In the genomic region with DNA sequence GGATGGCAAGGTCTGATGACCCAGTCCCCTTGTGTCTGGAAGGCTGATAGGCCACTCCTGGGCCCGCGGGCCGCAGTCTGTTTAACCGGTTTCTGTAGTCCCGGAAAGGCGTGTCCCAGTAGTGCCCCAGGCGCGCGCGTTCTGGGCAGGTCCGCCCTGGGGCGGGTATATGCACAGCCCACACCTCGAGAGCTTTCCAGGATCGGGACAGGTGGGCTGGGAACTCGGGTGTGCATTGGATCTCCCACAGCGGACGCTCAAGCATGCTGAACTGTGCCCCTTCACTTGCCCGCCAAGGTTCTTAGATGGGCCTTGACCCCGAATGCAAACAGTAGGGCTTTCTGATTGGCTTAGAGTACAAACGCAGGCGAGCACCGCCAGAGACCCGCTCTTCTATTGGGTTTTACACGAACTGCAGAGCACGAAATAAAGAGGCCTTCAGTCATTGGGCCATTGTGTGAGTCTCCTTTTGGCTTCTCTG, we compare ENCODE assay signal across 8 mouse cellular contexts. TPM values are rescaled to one million over a fixed set of nuclear protein-coding genes. Genes with fewer than 3 reads are reported as not detected.
DNase-seq lines count a peak whose midpoint lies in the region; ATAC-seq and TF ChIP-seq lines count a peak whose summit lies in the region.

No protein-coding gene starts in this region.

- no peaks in the 10 kb centered on the region for H3K27me3 ChIP-seq in embryonic facial prominence, embryonic 15.5 days
- H3K27me3 ChIP-seq in intestine, embryonic 14.5 days (replicated peaks; ENCODE audit: control insufficient read depth, insufficient read depth, low read length) = no peaks in the 10 kb centered on the region
- no peaks in the 10 kb centered on the region for H3K27me3 ChIP-seq in lung, postnatal 0 days (replicated peaks; ENCODE audit: insufficient read depth, low read length)

- no peaks in the 10 kb centered on the region for H3K36me3 ChIP-seq in embryonic facial prominence, embryonic 15.5 days
- H3K36me3 ChIP-seq in intestine, embryonic 14.5 days (ENCODE audit: control insufficient read depth, insufficient read depth, low read length) = no peaks in the 10 kb centered on the region
- no peaks in the 10 kb centered on the region for H3K36me3 ChIP-seq in lung, postnatal 0 days (ENCODE audit: insufficient read depth, low read length)

- peak overlapping the region; percentile 74 for H3K4me2 ChIP-seq in embryonic facial prominence, embryonic 15.5 days (replicated peaks)
- H3K4me2 ChIP-seq in intestine, embryonic 14.5 days (ENCODE audit: low read length) = peak overlapping the region; percentile 85
- H3K4me2 ChIP-seq in lung, postnatal 0 days (replicated peaks; ENCODE audit: low read depth, low read length) = peak overlapping the region; percentile 61

- H3K4me1 ChIP-seq in embryonic facial prominence, embryonic 15.5 days = peaks cover 14% of the 10 kb centered on the region
- H3K4me1 ChIP-seq in intestine, embryonic 14.5 days (replicated peaks; ENCODE audit: control insufficient read depth, insufficient read depth, low read length) = peaks cover 11% of the 10 kb centered on the region
- H3K4me1 ChIP-seq in lung, postnatal 0 days (ENCODE audit: insufficient read depth, low read depth, low read length) = peaks cover 5% of the 10 kb centered on the region; the same call in 1 of the 2 replicates

- peak overlapping the region; percentile 98 for H3K27ac ChIP-seq in embryonic facial prominence, embryonic 15.5 days (replicated peaks)
- peak overlapping the region; percentile 100 for H3K27ac ChIP-seq in intestine, embryonic 14.5 days (ENCODE audit: low read depth)
- H3K27ac ChIP-seq in lung, postnatal 0 days (ENCODE audit: low read length) = peak overlapping the region; percentile 97

- WGBS in embryonic facial prominence, embryonic 15.5 days = under 1% methylated on average over 25 of the region's 25 CpGs
- under 1% methylated on average over 25 of the region's 25 CpGs for WGBS in intestine, embryonic 14.5 days
- WGBS in lung, postnatal 0 days = under 1% methylated on average over 25 of the region's 25 CpGs

- no peak for TF ChIP-seq EP300 in lung, postnatal 0 days (IDR thresholded peaks at IDR 0.05)

- peak; percentile 87 for ATAC-seq in frontal cortex, adult (ENCODE audit: low TSS enrichment)
- peak; percentile 81 for ATAC-seq in embryonic facial prominence, embryonic 15.5 days (ENCODE audit: insufficient number of reproducible peaks, low FRiP score, low TSS enrichment, low read depth)
- ATAC-seq in intestine, embryonic 14.5 days (replicated peaks; ENCODE audit: low FRiP score, low TSS enrichment, low read depth) = peak; percentile 83
- peak; percentile 75 for ATAC-seq in lung, postnatal 0 days

- H3K9me3 ChIP-seq in embryonic facial prominence, embryonic 15.5 days (replicated peaks) = no peaks in the 10 kb centered on the region
- H3K9me3 ChIP-seq in intestine, embryonic 14.5 days (ENCODE audit: control insufficient read depth, low read length) = no peaks in the 10 kb centered on the region
- no peaks in the 10 kb centered on the region for H3K9me3 ChIP-seq in lung, postnatal 0 days (ENCODE audit: low read length)

- DNase-seq in frontal cortex, postnatal 25 days (ENCODE audit: low spot score in 2 of 2) = no peak
- DNase-seq in ES-CJ7 (ENCODE audit: low read depth, low spot score) = peak; percentile 98
- peak; percentile 92 for DNase-seq in intestine, embryonic 14.5 days (ENCODE audit: low spot score)
- peak; percentile 94 for DNase-seq in lung, postnatal 0 days (ENCODE audit: low spot score)
- DNase-seq in spleen, adult 18-20 months = peak; percentile 71 to 78
- no peak for DNase-seq in cerebellum, adult 11 months

- no peak for TF ChIP-seq CTCF in lung, postnatal 0 days (IDR thresholded peaks at IDR 0.05)

- peak overlapping the region; percentile 69 for H3K9ac ChIP-seq in embryonic facial prominence, embryonic 15.5 days
- H3K9ac ChIP-seq in intestine, embryonic 14.5 days (ENCODE audit: low read length) = peak overlapping the region; percentile 96
- H3K9ac ChIP-seq in lung, postnatal 0 days (replicated peaks; ENCODE audit: low read depth) = peak overlapping the region; percentile 97; the same call in 1 of the 2 replicates

- peak overlapping the region; percentile 74 for H3K4me3 ChIP-seq in embryonic facial prominence, embryonic 15.5 days (replicated peaks)
- peak overlapping the region; percentile 79 for H3K4me3 ChIP-seq in intestine, embryonic 14.5 days (ENCODE audit: low read depth, low read length)
- peak overlapping the region; percentile 95 for H3K4me3 ChIP-seq in lung, postnatal 0 days (ENCODE audit: low read depth, low read length)

RNA-seq across cellular contexts. Expression of a gene that starts 0.4 kb away (rescaled TPM):
- 4.4 and 5.4 TPM in 2 replicates for polyA plus RNA-seq in embryonic facial prominence, embryonic 15.5 days (2015; fragmentation: Nextera tagmentation; extraction: Ambion mirVana)
- polyA plus RNA-seq in intestine, embryonic 14.5 days (2014; fragmentation: Nextera tagmentation; extraction: Ambion mirVana) = 6.0 and 6.4 TPM in 2 replicates
- 1.2 and 1.5 TPM in 2 replicates for polyA plus RNA-seq in lung, postnatal 0 days (2015; fragmentation: Nextera tagmentation; extraction: Ambion mirVana)

Comparison
In these comparisons a context has a peak if more than half of its experiments do, and no peak if none do; other contexts are left out.
1. DNase-seq: peak in ES-CJ7 (single experiment), intestine, embryonic 14.5 days (single experiment), lung, postnatal 0 days (single experiment) and spleen, adult 18-20 months (2 of 2); none in frontal cortex, postnatal 25 days (0 of 2) and cerebellum, adult 11 months (single experiment).
2. Peak in every context shown above with its lines, with median percentiles within 50 percentile points of each other: ATAC-seq, H3K27ac ChIP-seq, H3K4me2 ChIP-seq, H3K4me3 ChIP-seq and H3K9ac ChIP-seq.